Mouse (Mus musculus): Measurements from ENCODE around the gene Ifngr1. TPM values are rescaled to one million over a fixed set of nuclear protein-coding genes. Genes with fewer than 3 reads are reported as not detected.

The Ifngr1 gene
- 525 TPM for polyA plus RNA-seq (2014; fragmentation: Illumina TruSeq; extraction: RNeasy Lipid Tissue Mini Kit (QIAGEN cat#74804); ENCODE audit: low read depth, low replicate concordance)

GRCm38 (mm10) chr10:19591641-19592441 lies at the start of gene Ifngr1:
Gene Ifngr1 (plus strand): TSS chr10:19591949.

GRCm38 (mm10) chr10:19621408-19622048 lies 29.8 kb downstream of the Ifngr1 start, which contains the start of gene Il22ra2:
Gene Il22ra2 (plus strand): TSS chr10:19621998.

Other genes with a start within 250 kb of the Ifngr1 start
- gene Olig3, start 235.4 kb upstream of the Ifngr1 start, polyA plus RNA-seq (2014; fragmentation: Illumina TruSeq; extraction: RNeasy Lipid Tissue Mini Kit (QIAGEN cat#74804); ENCODE audit: low read depth, low replicate concordance) = not detected
- gene Il22ra2, start 30.0 kb downstream of the Ifngr1 start, polyA plus RNA-seq (2014; fragmentation: Illumina TruSeq; extraction: RNeasy Lipid Tissue Mini Kit (QIAGEN cat#74804); ENCODE audit: low read depth, low replicate concordance) = 22.8 TPM
- gene Il20ra, start 120.6 kb downstream of the Ifngr1 start, polyA plus RNA-seq (2014; fragmentation: Illumina TruSeq; extraction: RNeasy Lipid Tissue Mini Kit (QIAGEN cat#74804); ENCODE audit: low read depth, low replicate concordance) = 0.19 TPM